Mouse (Mus musculus) thymus, adult 2 months (tissue): Measurements from ENCODE around the gene Aspdh. TPM values are rescaled to one million over a fixed set of nuclear protein-coding genes. Genes with fewer than 3 reads are reported as not detected.

Source experiments
- DNase-seq: peaks from one replicate; pipeline ENCODE4 v3.0.0; 2021
- H3K27ac ChIP-seq: fragments of 200-500 bp; 2 replicates; pipeline ENCODE4 v1.5.1; 2012; ENCODE audit warnings: low read length, control low read depth; ENCODE audit not compliant: control insufficient read depth, insufficient read depth
- H3K27me3 ChIP-seq: fragments of 200-500 bp; 2 replicates; pipeline ENCODE4 v1.6.1; 2012; ENCODE audit warnings: mild to moderate bottlenecking, low read length, moderate library complexity, mixed read lengths; ENCODE audit not compliant: control insufficient read depth, insufficient read depth
- H3K36me3 ChIP-seq: fragments of 200-500 bp; 2 replicates; pipeline ENCODE4 v1.6.1; 2012; ENCODE audit warnings: mild to moderate bottlenecking, low read length, moderate library complexity; ENCODE audit not compliant: control insufficient read depth, insufficient read depth
- H3K4me1 ChIP-seq: fragments of 200-500 bp; replicated peaks from 2 replicates; pipeline ENCODE4 v1.6.1; 2012; ENCODE audit warnings: low read length; ENCODE audit not compliant: control insufficient read depth, insufficient read depth
- H3K4me3 ChIP-seq: fragments of 200-500 bp; 2 replicates; pipeline ENCODE4 v1.5.1; 2012; ENCODE audit warnings: mild to moderate bottlenecking, low read length, control low read depth, moderate library complexity; ENCODE audit not compliant: control insufficient read depth, insufficient read depth
- CTCF ChIP-seq: fragments of 200-500 bp; IDR thresholded peaks from 2 replicates; pipeline ENCODE4 v1.5.1; 2012; ENCODE audit warnings: mild to moderate bottlenecking, control low read depth, low read length, moderate library complexity, borderline replicate concordance; ENCODE audit not compliant: control insufficient read depth, poor library complexity, insufficient read depth; ENCODE audit errors: extremely low read depth
- POLR2A ChIP-seq: fragments of 200-500 bp; IDR thresholded peaks from 2 replicates; pipeline ENCODE4 v1.6.1; 2012; ENCODE audit warnings: mild to moderate bottlenecking, low read length, control low read depth, moderate library complexity; ENCODE audit not compliant: control insufficient read depth, poor library complexity, insufficient read depth; ENCODE audit errors: extremely low read depth
- WGBS: fragments of 180-500 bp; shearing (Covaris S2); methylation state at CpG from one replicate; pipeline ENCODE4 v1.1.7; 2018; 5-methylcytosine and 5-hydroxymethylcytosine counted together
- polyA plus RNA-seq: library from polyadenylated mRNA; depleted of rRNA; stranded (reverse); fragments of >200 nt; gene quantifications from 2 replicates; pipeline ENCODE4 v1.2.3, GENCODE M21; 2012

Aspdh gene
- polyA plus RNA-seq, 1 experiment = 0.32 TPM

DNA sequence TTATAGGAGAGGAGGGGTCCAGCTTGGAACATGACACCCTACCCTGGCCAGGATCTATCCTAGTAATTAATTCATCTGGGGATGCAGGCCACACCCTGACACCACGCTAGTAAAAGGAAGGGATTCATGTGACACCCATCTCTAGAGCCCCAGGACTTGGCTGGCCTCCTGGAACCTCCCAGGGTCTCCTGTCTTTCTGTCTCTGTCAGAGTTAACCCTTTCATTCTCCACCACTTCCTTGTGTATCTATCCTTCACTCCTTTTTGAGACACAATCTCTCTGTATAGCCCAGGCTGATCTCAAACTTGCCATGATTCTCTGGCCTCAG is 7.3 kb downstream of the Aspdh start:
- Histone ChIP-seq H3K27me3 (no peaks in the 10 kb centered on the region), H3K4me3 (no peak overlapping the region), H3K36me3 (no peaks in the 10 kb centered on the region), H3K4me1 (peaks cover 14% of the 10 kb centered on the region), H3K27ac (no peak overlapping the region)
- no peak for DNase-seq
- WGBS = 41% methylated on average over 1 of the region's 1 CpGs
- TF ChIP-seq CTCF (no peak), POLR2A (no peak)

DNA sequence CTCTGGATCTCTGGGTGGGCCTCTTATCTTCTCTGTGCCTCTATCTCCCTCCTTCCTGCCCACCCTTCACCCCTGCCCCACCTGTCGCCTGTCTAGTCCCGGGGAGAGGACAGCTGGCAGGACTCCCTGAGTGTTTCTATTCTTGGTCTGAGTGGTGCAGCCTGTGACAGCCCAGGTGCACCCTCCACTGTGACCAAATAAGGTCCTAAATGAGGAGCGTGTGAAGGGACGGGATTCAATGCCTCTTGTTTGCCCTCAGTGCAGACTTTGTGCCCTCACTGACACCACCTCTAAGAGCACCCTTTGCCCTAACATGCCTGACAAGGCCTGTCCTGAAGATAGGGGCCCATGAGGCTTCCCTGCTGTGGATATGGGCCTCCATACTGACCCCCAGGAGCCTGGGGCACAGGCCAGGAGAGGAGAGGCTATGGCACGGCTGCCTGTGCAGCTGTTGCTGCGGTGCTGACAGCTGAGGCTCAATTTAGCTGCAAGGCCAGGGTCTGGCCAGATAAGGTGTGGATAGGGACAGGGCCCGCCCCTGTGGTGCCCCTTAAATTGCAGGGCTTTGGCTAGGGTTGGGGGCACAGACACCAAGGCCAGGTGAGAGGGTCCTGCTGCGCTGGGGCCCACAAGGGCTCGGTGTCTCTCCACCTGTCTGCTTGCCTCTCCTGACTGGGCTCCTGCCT is 7.9 kb downstream of the Aspdh start:
- no peak for DNase-seq
- no peak overlapping the region for H3K27ac ChIP-seq
- TF ChIP-seq CTCF (no peak), POLR2A (no peak)
- H3K36me3 ChIP-seq = no peaks in the 10 kb centered on the region
- WGBS = 44% methylated on average over 9 of the region's 9 CpGs
- H3K4me3 ChIP-seq = no peak overlapping the region
- peaks cover 14% of the 10 kb centered on the region for H3K4me1 ChIP-seq
- H3K27me3 ChIP-seq = no peaks in the 10 kb centered on the region

DNA sequence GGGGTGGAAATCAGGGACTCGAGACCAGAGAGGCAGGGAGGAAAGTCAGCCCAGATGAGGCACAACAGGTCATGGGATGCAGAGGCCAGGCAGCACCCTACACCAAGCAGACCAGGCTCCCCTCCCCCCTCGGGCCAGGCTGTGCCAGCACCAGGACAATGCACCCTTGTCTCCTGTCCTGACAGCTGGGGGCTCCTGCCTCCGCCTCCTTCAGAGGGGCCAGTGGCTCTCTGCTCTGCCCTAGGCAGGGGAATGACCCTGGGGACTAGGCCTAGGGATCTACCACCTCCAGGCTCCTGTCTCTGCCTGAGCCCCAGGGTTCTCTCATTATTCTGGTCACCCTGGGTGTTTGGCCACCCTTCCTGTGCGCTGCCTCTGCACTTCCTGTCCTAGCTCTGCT is 9.2 kb downstream of the Aspdh start:
- TF ChIP-seq POLR2A = no peak
- no peak for TF ChIP-seq CTCF
- no peak for DNase-seq
- no peak overlapping the region for H3K27ac ChIP-seq
- WGBS = 44% methylated on average over 4 of the region's 4 CpGs
- H3K36me3 ChIP-seq = no peaks in the 10 kb centered on the region
- H3K4me3 ChIP-seq = no peak overlapping the region
- no peaks in the 10 kb centered on the region for H3K27me3 ChIP-seq
- peaks cover 6% of the 10 kb centered on the region for H3K4me1 ChIP-seq

DNA sequence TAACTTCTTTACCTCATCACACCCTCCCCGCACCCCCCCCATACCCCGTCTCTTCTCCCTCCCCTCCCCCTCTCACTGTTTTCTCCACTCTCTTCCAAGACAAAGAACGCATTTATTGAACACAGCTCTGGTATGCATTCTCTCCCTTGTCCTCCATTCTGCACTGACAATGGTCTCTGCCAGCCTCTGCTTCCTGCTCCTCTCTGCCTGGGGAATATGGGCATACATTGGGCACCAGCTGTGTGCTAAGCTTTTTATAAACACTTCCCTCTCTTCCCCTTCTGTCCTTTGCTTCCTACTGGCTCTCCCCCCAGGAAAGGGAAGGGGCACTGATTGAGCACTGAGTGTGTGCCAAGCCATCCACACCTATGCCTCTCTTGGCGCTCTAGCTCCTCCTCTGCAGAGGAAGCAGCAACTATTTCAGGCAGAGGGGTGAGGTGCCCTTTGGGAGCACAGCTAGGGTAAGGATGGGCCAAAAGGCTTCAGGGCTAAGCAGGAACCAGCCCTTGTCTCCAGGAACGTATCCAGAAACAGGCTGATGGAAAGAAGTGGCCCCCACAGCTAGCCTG is 9.9 kb downstream of the Aspdh start:
- Histone ChIP-seq H3K4me1 (peaks cover 6% of the 10 kb centered on the region), H3K36me3 (no peaks in the 10 kb centered on the region), H3K27me3 (no peaks in the 10 kb centered on the region), H3K4me3 (no peak overlapping the region), H3K27ac (no peak overlapping the region)
- TF ChIP-seq CTCF (no peak), POLR2A (no peak)
- WGBS = 41% methylated on average over 5 of the region's 5 CpGs
- no peak for DNase-seq

DNA sequence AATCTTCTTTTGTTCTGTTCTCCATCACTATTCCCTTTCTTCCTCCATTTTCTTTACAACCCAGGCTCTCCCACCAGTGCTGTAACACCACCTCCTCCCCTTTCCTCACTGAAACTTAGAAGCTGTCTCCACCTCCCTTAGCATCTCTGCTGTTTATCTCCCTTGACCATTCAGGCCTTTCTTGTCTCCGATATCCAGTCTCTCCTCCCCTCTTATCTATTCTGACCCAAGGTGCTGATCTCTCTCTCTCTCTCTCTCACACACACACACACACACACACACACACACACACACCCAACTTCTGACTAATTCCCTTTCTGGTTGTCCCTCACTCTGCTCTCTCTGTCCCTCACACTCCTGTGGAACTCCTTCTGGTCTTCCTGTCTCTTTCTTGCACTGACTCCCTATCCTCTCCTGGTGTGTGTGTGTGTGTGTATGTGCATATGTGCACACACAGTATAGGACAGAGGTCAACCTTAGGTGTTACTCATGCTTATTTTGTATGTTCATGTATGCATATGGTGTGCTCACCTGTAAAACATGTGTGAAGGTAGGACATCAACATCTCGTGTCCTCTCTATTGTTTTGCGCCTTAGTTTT is 17.7 kb downstream of the Aspdh start:
- H3K27ac ChIP-seq = no peak overlapping the region
- 72% methylated on average over 3 of the region's 3 CpGs for WGBS
- no peak for TF ChIP-seq POLR2A
- no peak overlapping the region for H3K4me3 ChIP-seq
- H3K36me3 ChIP-seq = no peaks in the 10 kb centered on the region
- H3K4me1 ChIP-seq = no peaks in the 10 kb centered on the region
- no peak for DNase-seq
- H3K27me3 ChIP-seq = no peaks in the 10 kb centered on the region; the same call in 1 of the 2 replicates

DNA sequence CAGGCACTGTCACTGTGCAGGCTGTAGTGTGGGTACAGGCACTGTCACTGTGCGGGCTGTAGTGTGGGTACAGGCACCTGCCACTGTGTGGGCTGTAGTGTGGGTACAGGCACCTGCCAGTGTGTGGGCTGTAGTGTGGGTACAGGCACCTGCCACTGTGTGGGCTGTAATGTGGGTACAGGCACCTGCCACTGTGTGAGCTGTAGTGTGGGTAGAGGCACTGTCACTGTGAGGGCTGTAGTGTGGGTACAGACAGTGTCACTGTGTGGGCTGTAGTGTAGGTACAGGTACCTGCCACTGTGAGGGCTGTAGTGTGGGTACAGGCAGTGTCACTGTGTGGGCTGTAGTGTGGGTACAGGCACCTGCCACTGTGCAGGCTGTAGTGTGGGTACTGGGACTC is 18.9 kb downstream of the Aspdh start:
- H3K27ac ChIP-seq = no peak overlapping the region
- TF ChIP-seq POLR2A = no peak
- no peak for TF ChIP-seq CTCF
- H3K36me3 ChIP-seq = no peaks in the 10 kb centered on the region; the same call in 1 of the 2 replicates
- H3K27me3 ChIP-seq = no peaks in the 10 kb centered on the region; the same call in 1 of the 2 replicates
- no peaks in the 10 kb centered on the region for H3K4me1 ChIP-seq
- no peak overlapping the region for H3K4me3 ChIP-seq
- 89% methylated on average over 1 of the region's 1 CpGs for WGBS
- DNase-seq = no peak
